ENCODE assay signal across 28 mouse cellular contexts in genomic region chr7:97872396-97872795, GRCm38 (mm10). TPM values are rescaled to one million over a fixed set of nuclear protein-coding genes. Genes with fewer than 3 reads are reported as not detected.
DNase-seq lines count a peak whose midpoint lies in the region; ATAC-seq and TF ChIP-seq lines count a peak whose summit lies in the region.
"Had no signal": no experiment of that assay in that cellular context is flagged by ENCODE, and none has a peak within 500 bp of the region (broad histone marks: within the 10 kb centered on the region; RNA-seq: fewer than 3 reads in every experiment).

No protein-coding gene starts in this region.

- no peak overlapping the region for H3K9ac ChIP-seq in forebrain, postnatal 0 days
- no peak overlapping the region for H3K9ac ChIP-seq in hindbrain, postnatal 0 days (replicated peaks; ENCODE audit: low read length)
- no peak overlapping the region for H3K9ac ChIP-seq in hindbrain, embryonic 11.5 days (ENCODE audit: low read depth, low read length)
- no peak overlapping the region for H3K9ac ChIP-seq in midbrain, embryonic 11.5 days (ENCODE audit: low read length)
- H3K9ac ChIP-seq: intestine, embryonic 15.5 days; liver, embryonic 14.5 days; lung, embryonic 15.5 days; neural tube, embryonic 12.5 days had no signal

- TF ChIP-seq CTCF in forebrain, postnatal 0 days (IDR thresholded peaks at IDR 0.05; ENCODE audit: low read depth): no peak
- TF ChIP-seq CTCF in hindbrain, postnatal 0 days (IDR thresholded peaks at IDR 0.05; ENCODE audit: low read depth): no peak

- no peaks in the 10 kb centered on the region; the same call in 1 of the 2 replicates for H3K36me3 ChIP-seq in forebrain, postnatal 0 days (ENCODE audit: insufficient read depth)
- H3K36me3 ChIP-seq in forebrain, embryonic 10.5 days (replicated peaks): peaks cover 7% of the 10 kb centered on the region
- no peaks in the 10 kb centered on the region for H3K36me3 ChIP-seq in hindbrain, postnatal 0 days (ENCODE audit: insufficient read depth, low read length)
- no peaks in the 10 kb centered on the region for H3K36me3 ChIP-seq in hindbrain, embryonic 11.5 days (ENCODE audit: control insufficient read depth, insufficient read depth, low read length)
- H3K36me3 ChIP-seq in midbrain, embryonic 11.5 days (ENCODE audit: control insufficient read depth, insufficient read depth, low read length): no peaks in the 10 kb centered on the region
- H3K36me3 ChIP-seq: intestine, embryonic 15.5 days; lung, embryonic 15.5 days had no signal

- peak; percentile 66 for ATAC-seq in forebrain, postnatal 0 days
- ATAC-seq in hindbrain, postnatal 0 days: no peak; the same call in 1 of the 2 replicates
- no peak for ATAC-seq in hindbrain, embryonic 11.5 days (ENCODE audit: low FRiP score)
- no peak for ATAC-seq in midbrain, embryonic 11.5 days (ENCODE audit: low FRiP score)
- ATAC-seq: intestine, embryonic 15.5 days had no signal

- H3K4me3 ChIP-seq in forebrain, postnatal 0 days (ENCODE audit: low read depth, low read length): no peak overlapping the region
- no peak overlapping the region for H3K4me3 ChIP-seq in forebrain, embryonic 10.5 days
- no peak overlapping the region for H3K4me3 ChIP-seq in hindbrain, postnatal 0 days (ENCODE audit: low read length)
- no peak overlapping the region for H3K4me3 ChIP-seq in hindbrain, embryonic 11.5 days (ENCODE audit: low read depth, low read length)
- no peak overlapping the region for H3K4me3 ChIP-seq in midbrain, embryonic 11.5 days (ENCODE audit: low read depth, low read length)
- H3K4me3 ChIP-seq: intestine, embryonic 15.5 days; lung, embryonic 15.5 days; neural tube, embryonic 12.5 days had no signal

- H3K27ac ChIP-seq in forebrain, postnatal 0 days (ENCODE audit: low read depth, low read length): no peak overlapping the region
- no peak overlapping the region for H3K27ac ChIP-seq in forebrain, embryonic 10.5 days
- H3K27ac ChIP-seq in hindbrain, postnatal 0 days: peak overlapping the region; percentile 28
- H3K27ac ChIP-seq in hindbrain, embryonic 11.5 days (ENCODE audit: low read depth, low read length): no peak overlapping the region
- no peak overlapping the region for H3K27ac ChIP-seq in midbrain, embryonic 11.5 days (ENCODE audit: low read depth, low read length)
- H3K27ac ChIP-seq: intestine, embryonic 15.5 days; kidney, postnatal 0 days; liver, embryonic 14.5 days; lung, embryonic 15.5 days; neural tube, embryonic 12.5 days had no signal

- H3K27me3 ChIP-seq in forebrain, postnatal 0 days (ENCODE audit: insufficient read depth, low read length): no peaks in the 10 kb centered on the region
- H3K27me3 ChIP-seq in forebrain, embryonic 10.5 days (ENCODE audit: poor library complexity, severe bottlenecking): no peaks in the 10 kb centered on the region
- H3K27me3 ChIP-seq in hindbrain, postnatal 0 days (ENCODE audit: insufficient read depth, low read length): no peaks in the 10 kb centered on the region
- H3K27me3 ChIP-seq in hindbrain, embryonic 11.5 days (ENCODE audit: control insufficient read depth, insufficient read depth, low read length): no peaks in the 10 kb centered on the region
- H3K27me3 ChIP-seq in midbrain, embryonic 11.5 days (ENCODE audit: control insufficient read depth, insufficient read depth, low read length): no peaks in the 10 kb centered on the region
- H3K27me3 ChIP-seq: intestine, embryonic 15.5 days; lung, embryonic 15.5 days; neural tube, embryonic 12.5 days had no signal

- peak; percentile 52 for DNase-seq in forebrain, postnatal 0 days
- no peak for DNase-seq in forebrain, embryonic 10.5 days (ENCODE audit: extremely low spot score, low spot score)
- DNase-seq in hindbrain, postnatal 0 days (ENCODE audit: low spot score): peak; percentile 45
- no peak for DNase-seq in hindbrain, embryonic 11.5 days (ENCODE audit: low spot score)
- peak; percentile 23 to 39 for DNase-seq in left cerebral cortex, adult 9 months (ENCODE audit: low spot score in 2 of 2)
- DNase-seq in left cerebral cortex, adult 18-20 months (ENCODE audit: low spot score in 2 of 2): no peak
- DNase-seq in brain, embryonic 18.5 days (ENCODE audit: low read depth, low spot score): peak; percentile 12
- DNase-seq in midbrain, embryonic 11.5 days (ENCODE audit: low spot score, missing footprints): no peak
- DNase-seq: cerebellum, postnatal 36 days; gastrocnemius, postnatal 10 days; lung, postnatal 4 days; thymus, adult 18-20 months; thymus, postnatal 4 days had no signal

- no peaks in the 10 kb centered on the region for H3K4me1 ChIP-seq in forebrain, postnatal 0 days (ENCODE audit: insufficient read depth)
- no peaks in the 10 kb centered on the region for H3K4me1 ChIP-seq in forebrain, embryonic 10.5 days
- peaks cover 8% of the 10 kb centered on the region; the same call in 1 of the 2 replicates for H3K4me1 ChIP-seq in hindbrain, postnatal 0 days (ENCODE audit: insufficient read depth, low read length)
- no peaks in the 10 kb centered on the region for H3K4me1 ChIP-seq in hindbrain, embryonic 11.5 days (replicated peaks; ENCODE audit: control insufficient read depth, insufficient read depth, low read length)
- no peaks in the 10 kb centered on the region for H3K4me1 ChIP-seq in midbrain, embryonic 11.5 days (ENCODE audit: control insufficient read depth, insufficient read depth, low read length)
- H3K4me1 ChIP-seq: intestine, embryonic 15.5 days; lung, embryonic 15.5 days; neural tube, embryonic 12.5 days had no signal

- 48% methylated on average over 4 of the region's 4 CpGs for WGBS in forebrain, postnatal 0 days
- 93% methylated on average over 4 of the region's 4 CpGs for WGBS in forebrain, embryonic 10.5 days
- WGBS in hindbrain, postnatal 0 days: 55% methylated on average over 4 of the region's 4 CpGs
- WGBS in hindbrain, embryonic 11.5 days: 95% methylated on average over 4 of the region's 4 CpGs
- 95% methylated on average over 4 of the region's 4 CpGs for WGBS in midbrain, embryonic 11.5 days

- H3K9me3 ChIP-seq in forebrain, postnatal 0 days (ENCODE audit: low read length): no peaks in the 10 kb centered on the region
- H3K9me3 ChIP-seq in forebrain, embryonic 10.5 days: no peaks in the 10 kb centered on the region
- no peaks in the 10 kb centered on the region for H3K9me3 ChIP-seq in hindbrain, postnatal 0 days (ENCODE audit: low read length)
- no peaks in the 10 kb centered on the region for H3K9me3 ChIP-seq in hindbrain, embryonic 11.5 days (ENCODE audit: control insufficient read depth, low read length)
- no peaks in the 10 kb centered on the region for H3K9me3 ChIP-seq in midbrain, embryonic 11.5 days (ENCODE audit: control insufficient read depth, low read length)
- H3K9me3 ChIP-seq: intestine, embryonic 15.5 days; lung, embryonic 15.5 days; neural tube, embryonic 12.5 days had no signal

- H3K4me2 ChIP-seq in forebrain, postnatal 0 days (ENCODE audit: low read depth): no peak overlapping the region
- H3K4me2 ChIP-seq in hindbrain, postnatal 0 days (ENCODE audit: low read depth, low read length): no peak overlapping the region
- H3K4me2 ChIP-seq in hindbrain, embryonic 11.5 days (replicated peaks; ENCODE audit: low read depth, low read length): no peak overlapping the region
- no peak overlapping the region for H3K4me2 ChIP-seq in midbrain, embryonic 11.5 days
- H3K4me2 ChIP-seq: intestine, embryonic 15.5 days; lung, embryonic 15.5 days; neural tube, embryonic 12.5 days had no signal

RNA-seq across cellular contexts. Expression of gene Gdpd4, which starts 47.4 kb away (rescaled TPM):
- total RNA-seq in forebrain, postnatal 0 days (2014; rRNA removed): not detected in 2 replicates
- polyA plus RNA-seq in forebrain, postnatal 0 days (2015; fragmentation: Nextera tagmentation; extraction: Ambion mirVana): 0.04 and 0.06 TPM in 2 replicates
- polyA plus RNA-seq in forebrain, embryonic 10.5 days (2016; fragmentation: Nextera tagmentation; extraction: Ambion mirVana): not detected in 2 replicates
- total RNA-seq in hindbrain, postnatal 0 days (2014; rRNA removed): not detected in 2 replicates
- not detected in 2 replicates for polyA plus RNA-seq in hindbrain, postnatal 0 days (2015; fragmentation: Nextera tagmentation; extraction: Ambion mirVana)
- polyA plus RNA-seq in hindbrain, embryonic 11.5 days (2014; fragmentation: Nextera tagmentation; extraction: Ambion mirVana): 0.06 TPM in 1 of 2 replicates, not detected in the other
- total RNA-seq in left cerebral cortex, adult 18-20 months (2021): under 1 TPM in 1 of 2 experiments, not detected in 1; 0.19 TPM
- not detected in 2 replicates for polyA plus RNA-seq in midbrain, embryonic 11.5 days (2014; fragmentation: Nextera tagmentation; extraction: Ambion mirVana)
- total RNA-seq: adrenal gland, adult 18-20 months; adrenal gland, postnatal 4 days; hematopoietic stem cell, adult 5-6 weeks; layer of hippocampus, adult 18-20 months had no signal
- polyA plus RNA-seq: C2C12; forebrain, embryonic 11.5 days; heart, embryonic 16.5 days; intestine, embryonic 15.5 days; kidney, postnatal 0 days; limb, embryonic 14.5 days; liver, embryonic 14.5 days; lung, embryonic 15.5 days; spleen, adult 2 months; stomach, embryonic 14.5 days had no signal

Comparison
In these comparisons a context has a peak if more than half of its experiments do, and no peak if none do; other contexts are left out.
1. DNase-seq: peak in forebrain, postnatal 0 days (single experiment), hindbrain, postnatal 0 days (single experiment), left cerebral cortex, adult 9 months (2 of 2) and brain, embryonic 18.5 days (single experiment); none in forebrain, embryonic 10.5 days (single experiment), hindbrain, embryonic 11.5 days (single experiment), left cerebral cortex, adult 18-20 months (0 of 2) and midbrain, embryonic 11.5 days (single experiment).